Mouse (Mus musculus) forelimb bud, embryonic 11.5 days (tissue): Measurements from ENCODE around the gene Vps52.
"Not testable (repeated sequence)": the region's sequence is repeated elsewhere in the genome, so short reads cannot be mapped to it uniquely, and the experiment has no call there.

Experiments
- DNase-seq: peaks from one replicate; pipeline ENCODE4 v3.0.0-alpha.2; 2012; ENCODE audit warnings: low read depth, low spot score

Vps52 gene

GRCm38 (mm10) chr17:33965846-33966550, 10.4 kb downstream of the Vps52 start:
- DNase-seq = no peak

- DNase-seq = peak; percentile 70
These were observed 12.9 kb downstream of the Vps52 start for GRCm38 (mm10) chr17:33968489-33968888.

GRCm38 (mm10) chr17:33968927-33969326, 13.3 kb downstream of the Vps52 start:
- DNase-seq = peak; percentile 52

- no peak for DNase-seq
These were observed 13.8 kb downstream of the Vps52 start for GRCm38 (mm10) chr17:33969394-33969793.

- peak; percentile 59 for DNase-seq
These were observed 17.1 kb downstream of the Vps52 start for GRCm38 (mm10) chr17:33972691-33973090.

GRCm38 (mm10) chr17:33973572-33973971, 18.0 kb downstream of the Vps52 start:
- DNase-seq = no peak

- no peak for DNase-seq
These were observed 22.4 kb downstream of the Vps52 start for GRCm38 (mm10) chr17:33977861-33978557.

GRCm38 (mm10) chr17:33978631-33979031, 23.0 kb downstream of the Vps52 start:
- DNase-seq = no peak

GRCm38 (mm10) chr17:33979512-33980050, 24.0 kb downstream of the Vps52 start:
- DNase-seq = no peak

- DNase-seq = no peak
These were observed 24.8 kb downstream of the Vps52 start for GRCm38 (mm10) chr17:33980181-33981035.

- not testable (repeated sequence) for DNase-seq
These were observed 25.7 kb downstream of the Vps52 start for GRCm38 (mm10) chr17:33981192-33981909.

- DNase-seq = not testable (repeated sequence)
These were observed 26.5 kb downstream of the Vps52 start for GRCm38 (mm10) chr17:33982136-33982535.

GRCm38 (mm10) chr17:33991788-33992664, 36.4 kb downstream of the Vps52 start:
- peak; percentile 73 for DNase-seq

- no peak for DNase-seq
These were observed 39.3 kb downstream of the Vps52 start for GRCm38 (mm10) chr17:33994959-33995358.

GRCm38 (mm10) chr17:33995651-33996050, 40.0 kb downstream of the Vps52 start:
- DNase-seq = no peak

GRCm38 (mm10) chr17:33997025-33997424, 41.4 kb downstream of the Vps52 start:
- not testable (repeated sequence) for DNase-seq

- DNase-seq = not testable (repeated sequence)
These were observed 43.1 kb downstream of the Vps52 start for GRCm38 (mm10) chr17:33998697-33999096.

- DNase-seq = no peak
These were observed 43.9 kb downstream of the Vps52 start for GRCm38 (mm10) chr17:33999341-34000149.

GRCm38 (mm10) chr17:34000150-34000537, 44.5 kb downstream of the Vps52 start, which contains the start of gene H2-K1:
Gene H2-K1 (minus strand): TSS chr17:34000347.
- peak; percentile 82 for DNase-seq
